Mouse (Mus musculus) frontal cortex, postnatal 36 days (tissue): ENCODE results near the gene Slc10a4.
"Not testable (repeated sequence)": the region's sequence is repeated elsewhere in the genome, so short reads cannot be mapped to it uniquely, and the experiment has no call there.

Experiments
- DNase-seq, 2 experiments: peaks; one replicate each; pipeline ENCODE4 v3.0.0; 2022; ENCODE audit warnings: low spot score in 2 of 2

Slc10a4 gene

DNA sequence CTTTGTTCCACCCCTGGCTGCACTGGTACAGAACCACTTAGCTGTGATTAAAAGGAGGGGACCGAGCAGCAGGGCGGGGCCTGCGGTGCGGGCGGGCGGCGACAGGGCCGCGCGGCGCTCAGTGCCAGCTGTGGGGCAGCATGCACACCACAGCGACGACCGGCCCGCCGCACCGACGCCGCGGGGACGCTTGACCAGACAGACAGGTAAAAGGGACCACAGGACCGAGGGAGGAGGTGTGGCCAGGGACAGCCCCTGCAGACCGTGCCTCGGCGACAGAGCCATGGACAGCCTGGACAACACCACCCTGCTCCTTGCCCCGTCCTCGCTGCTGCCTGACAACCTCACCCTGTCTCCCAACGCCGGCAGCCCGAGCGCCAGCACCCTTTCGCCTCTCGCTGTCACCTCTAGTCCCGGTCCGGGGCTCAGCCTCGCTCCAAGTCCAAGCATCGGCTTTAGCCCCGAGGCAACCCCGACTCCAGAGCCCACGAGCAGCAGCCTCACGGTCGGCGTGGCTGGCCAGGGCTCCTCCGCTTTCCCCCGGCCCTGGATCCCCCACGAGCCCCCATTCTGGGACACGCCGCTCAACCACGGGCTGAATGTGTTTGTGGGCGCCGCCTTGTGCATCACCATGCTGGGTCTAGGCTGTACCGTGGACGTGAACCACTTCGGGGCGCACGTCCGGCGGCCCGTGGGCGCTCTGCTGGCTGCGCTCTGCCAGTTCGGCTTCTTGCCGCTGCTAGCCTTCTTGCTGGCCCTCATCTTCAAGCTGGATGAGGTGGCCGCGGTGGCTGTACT is at the start of gene Slc10a4:
Gene Slc10a4 (plus strand): TSS at position 100 of the 798 bp plus-strand sequence.
- no peak for DNase-seq

DNA sequence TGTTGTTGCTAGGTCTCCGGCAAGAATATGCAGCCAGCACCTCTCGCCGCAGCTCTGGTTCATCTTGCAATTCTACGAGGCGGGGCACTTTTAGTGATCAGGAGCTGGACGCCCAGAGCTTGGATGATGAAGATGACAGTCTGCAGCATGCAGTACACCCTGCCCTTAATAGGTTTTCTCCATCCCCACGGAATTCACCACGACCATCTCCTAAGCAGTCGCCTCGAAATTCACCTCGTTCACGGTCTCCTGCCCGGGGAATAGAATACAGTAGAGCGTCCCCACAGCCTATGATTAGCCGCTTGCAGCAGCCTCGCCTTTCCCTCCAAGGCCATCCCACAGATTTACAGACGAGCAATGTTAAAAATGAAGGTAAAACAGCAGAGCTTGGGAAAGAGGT is 49.4 kb upstream of the Slc10a4 start:
- no peak for DNase-seq

DNA sequence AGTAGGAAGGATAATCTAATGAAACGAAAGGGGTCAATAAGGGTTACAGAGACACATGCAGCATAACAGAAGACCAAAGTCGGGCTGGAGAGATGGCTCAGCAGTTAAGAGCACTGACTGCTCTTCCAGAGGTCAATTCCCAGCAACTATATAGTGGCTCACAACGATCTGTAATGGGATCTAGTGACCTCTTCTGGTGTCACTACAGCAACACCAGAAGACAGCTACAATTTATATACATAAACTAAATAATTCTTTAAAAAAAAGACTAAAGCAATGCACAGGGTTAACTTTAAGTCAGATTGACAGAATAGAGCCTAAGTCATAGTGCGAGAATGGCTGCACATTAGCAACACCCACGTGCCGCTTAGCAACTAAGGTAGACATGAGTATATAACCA is 46.6 kb upstream of the Slc10a4 start:
- no peak for DNase-seq

DNA sequence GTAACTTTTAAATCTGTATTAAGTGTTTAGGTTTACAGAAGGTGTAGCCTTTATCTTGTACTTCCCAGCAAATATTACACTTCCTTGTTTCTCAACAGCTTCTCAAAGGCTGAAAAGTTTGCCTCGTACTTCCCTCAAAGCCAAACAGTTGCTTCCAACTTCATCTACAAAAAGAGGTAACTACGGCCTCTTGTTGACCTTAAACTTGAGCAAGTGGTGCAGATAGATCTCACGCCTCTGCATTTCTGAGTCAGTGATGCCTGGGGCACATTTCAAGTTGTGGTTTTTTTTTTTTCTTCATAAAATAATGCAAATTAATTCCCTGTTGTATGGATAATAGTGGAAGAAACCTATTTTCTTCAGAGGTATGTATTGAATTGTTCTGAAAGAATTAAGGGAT is 41.0 kb upstream of the Slc10a4 start:
- no peak for DNase-seq

DNA sequence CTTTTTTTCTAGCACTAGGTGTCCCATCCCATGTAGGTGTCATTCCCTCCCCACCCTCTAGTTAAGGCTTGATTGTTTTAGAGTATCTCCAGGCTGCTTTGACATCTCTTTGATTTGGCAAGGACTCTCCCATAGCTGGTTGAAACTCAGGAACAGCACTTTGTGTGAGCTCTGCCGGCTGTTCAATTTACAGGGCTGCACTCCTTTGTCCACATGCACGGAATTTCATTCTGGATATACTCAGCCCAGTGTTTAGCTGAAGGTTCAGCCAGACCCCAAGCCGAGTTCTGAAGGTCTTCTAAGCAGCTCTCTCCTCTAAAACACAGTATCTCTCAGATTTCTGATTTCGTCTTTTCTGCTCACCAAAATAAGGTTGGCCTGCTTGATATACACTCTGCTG is 34.2 kb upstream of the Slc10a4 start:
- DNase-seq, result no peak

DNA sequence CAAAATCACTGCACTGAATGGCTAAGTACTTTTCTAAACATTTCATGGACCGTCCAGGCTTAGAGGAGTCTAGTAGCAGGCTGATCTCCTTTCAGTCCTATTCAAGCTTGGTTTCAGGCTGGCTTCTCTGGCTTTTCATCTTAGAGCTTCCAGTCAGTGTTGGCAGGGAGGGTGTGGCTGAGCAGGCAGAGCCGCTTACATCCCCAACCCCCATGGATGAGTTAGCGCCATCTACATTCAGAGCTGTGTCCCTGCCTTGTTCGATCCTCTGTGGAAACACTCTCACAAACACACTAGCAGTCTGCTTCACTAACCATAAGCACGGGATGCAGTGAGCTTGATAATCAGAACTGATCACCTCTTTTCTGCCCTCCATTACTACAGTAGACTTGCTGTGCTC is 33.7 kb upstream of the Slc10a4 start:
- no peak for DNase-seq

DNA sequence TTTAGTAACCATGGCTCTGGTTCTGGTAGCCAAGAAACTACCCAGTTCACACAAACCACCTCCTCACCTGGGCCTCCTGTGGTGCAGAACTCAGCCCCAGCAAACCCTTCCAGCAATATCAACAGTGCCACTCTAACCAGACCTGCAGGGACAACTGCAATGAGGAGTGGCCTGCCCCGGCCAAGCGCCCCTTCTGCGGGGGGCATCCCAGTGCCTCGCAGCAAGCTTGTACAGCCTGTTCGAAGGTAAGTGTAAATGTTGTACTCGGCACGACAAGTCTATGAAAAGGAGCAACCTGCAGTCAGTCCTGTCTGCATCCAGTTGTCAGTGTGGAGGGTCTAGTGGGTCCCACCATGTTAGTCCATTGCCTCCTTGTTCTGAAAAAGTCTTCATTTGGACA is 32.1 kb upstream of the Slc10a4 start, which contains the start of gene Gm10135:
Gene Gm10135 (minus strand): TSS at position 101 of the 400 bp plus-strand sequence.
- no peak for DNase-seq

DNA sequence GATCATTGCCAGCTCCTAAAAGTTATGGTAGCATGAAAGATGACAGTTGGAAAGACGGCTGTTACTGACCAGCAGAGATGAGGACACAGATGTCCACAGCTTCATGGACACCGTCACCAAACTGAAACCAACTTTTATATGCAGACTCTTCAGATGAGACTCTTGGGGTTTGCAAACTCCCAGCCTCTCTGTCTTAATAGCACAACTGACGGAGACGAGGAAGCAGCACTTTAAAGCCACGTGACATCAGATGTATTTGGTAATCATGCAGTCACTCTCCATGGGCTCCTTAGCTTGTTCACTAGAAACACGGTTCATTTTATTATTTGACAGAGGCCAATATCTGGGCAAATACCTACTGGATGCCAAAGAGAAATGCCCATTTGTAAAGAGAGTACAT is 30.7 kb upstream of the Slc10a4 start:
- no peak for DNase-seq

DNA sequence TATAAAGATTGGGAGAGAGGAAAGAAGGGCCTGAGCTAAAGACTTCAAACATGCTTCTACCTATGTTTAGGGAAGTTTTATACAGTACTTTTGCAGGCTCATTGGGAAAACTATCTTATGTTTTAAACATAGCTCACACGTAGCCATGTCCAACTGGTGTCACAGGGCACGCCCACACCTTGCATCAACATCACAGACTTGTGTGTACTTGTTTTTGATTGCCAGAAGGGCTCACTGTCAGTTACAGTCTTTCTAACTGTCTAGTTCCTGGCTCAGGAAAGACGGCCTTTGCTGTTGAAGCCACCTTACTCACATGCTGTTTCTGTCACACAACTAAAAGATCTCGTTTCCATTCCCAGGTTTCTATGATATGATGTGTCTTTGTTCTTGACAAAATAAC is 30.1 kb upstream of the Slc10a4 start:
- no peak for DNase-seq

DNA sequence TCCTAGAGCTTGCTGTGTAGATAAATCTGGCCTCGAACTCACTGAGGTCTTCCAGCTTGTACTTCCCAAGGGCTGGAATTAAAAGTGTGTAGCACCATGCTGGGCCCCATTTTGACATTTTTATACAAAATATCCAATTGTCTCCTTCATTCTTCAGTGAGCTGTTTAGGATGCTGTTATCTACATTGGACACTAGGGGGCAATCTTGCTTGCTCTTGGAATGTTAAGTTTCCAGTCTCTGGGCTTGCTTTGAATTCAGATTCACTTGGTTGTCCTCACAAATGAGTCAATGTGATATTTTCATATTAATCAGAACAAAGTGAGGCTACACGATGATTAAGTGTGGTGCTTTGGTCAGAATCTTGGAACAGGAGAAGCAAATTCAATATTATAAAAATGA is 22.6 kb upstream of the Slc10a4 start:
- DNase-seq, result peak in 1 of 2 experiments; percentile 45

DNA sequence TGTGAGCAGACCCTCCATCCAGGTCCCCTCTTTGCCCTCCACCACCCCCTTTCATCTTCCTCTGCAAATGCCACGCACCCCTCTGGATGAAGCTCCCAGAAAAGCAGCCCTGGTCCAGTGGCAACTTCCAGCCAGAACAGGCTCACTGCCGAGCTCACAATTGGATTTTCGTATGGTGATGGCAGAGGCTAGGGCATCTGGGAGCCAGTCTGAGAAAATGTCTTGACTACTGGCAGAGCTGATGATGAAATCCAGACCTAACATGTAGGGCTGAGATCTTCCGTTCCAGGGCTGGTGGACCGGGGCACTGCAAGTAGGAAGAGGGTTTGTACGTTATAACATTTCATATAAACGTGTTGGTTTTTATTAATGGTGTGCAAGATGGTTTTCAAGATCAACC is 18.9 kb upstream of the Slc10a4 start:
- no peak for DNase-seq

DNA sequence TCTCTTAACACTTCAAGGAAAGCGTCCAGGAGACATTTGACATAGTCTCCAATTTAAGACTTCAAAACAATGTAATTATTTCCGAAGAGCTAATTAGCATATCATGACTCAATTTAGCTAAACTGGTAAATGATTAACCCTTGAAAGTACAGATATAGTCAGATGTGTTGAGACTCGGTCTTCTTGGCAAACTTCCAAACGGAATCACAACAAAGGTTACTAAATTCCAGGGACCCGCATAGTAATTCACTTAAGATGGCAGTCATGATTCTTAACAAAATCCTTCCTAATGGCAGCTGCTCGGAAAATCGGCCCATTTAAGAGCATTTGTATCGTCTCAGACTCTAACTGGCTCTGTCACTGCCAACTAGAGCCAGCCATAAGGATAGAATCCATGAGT is 16.9 kb upstream of the Slc10a4 start:
- no peak for DNase-seq

DNA sequence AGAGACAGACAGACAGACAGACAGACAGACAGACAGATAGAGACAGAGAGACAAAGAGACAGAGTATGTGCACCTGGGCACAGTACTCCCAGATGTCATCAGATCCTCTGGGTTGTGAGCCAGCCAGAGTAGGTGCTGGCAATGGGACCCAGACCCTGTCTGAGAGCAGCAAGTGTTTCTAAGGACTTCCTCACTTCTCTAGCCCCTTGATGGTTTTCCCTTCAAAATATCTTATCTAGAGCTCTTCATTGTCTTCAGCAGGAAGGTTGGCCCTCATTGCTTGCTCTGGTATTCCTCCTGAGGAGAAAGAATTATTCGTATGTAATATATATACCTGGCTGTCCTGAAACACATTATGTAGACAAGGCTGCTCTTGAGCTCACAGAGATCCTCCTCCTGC is 14.2 kb upstream of the Slc10a4 start:
- DNase-seq, result no peak

DNA sequence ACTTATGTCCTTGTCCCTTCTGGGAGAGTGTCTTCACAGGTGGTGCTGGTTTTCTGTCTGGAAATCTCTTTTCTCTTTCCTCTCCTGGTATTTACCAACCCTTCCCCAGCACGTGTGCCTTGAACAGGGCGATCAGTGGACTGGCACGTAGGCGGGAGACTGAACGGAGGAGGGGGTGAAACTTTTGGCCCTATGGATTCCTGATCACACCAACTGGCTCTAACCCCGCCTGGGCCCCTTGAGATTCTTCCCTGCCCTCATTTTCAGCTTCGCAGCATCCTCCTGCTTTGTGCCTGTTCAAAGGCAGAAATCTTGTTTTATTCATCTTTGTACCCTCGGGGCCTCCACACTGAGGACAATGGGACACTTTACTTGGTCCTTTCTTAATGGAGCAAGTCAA is 12.3 kb upstream of the Slc10a4 start:
- DNase-seq, result no peak

DNA sequence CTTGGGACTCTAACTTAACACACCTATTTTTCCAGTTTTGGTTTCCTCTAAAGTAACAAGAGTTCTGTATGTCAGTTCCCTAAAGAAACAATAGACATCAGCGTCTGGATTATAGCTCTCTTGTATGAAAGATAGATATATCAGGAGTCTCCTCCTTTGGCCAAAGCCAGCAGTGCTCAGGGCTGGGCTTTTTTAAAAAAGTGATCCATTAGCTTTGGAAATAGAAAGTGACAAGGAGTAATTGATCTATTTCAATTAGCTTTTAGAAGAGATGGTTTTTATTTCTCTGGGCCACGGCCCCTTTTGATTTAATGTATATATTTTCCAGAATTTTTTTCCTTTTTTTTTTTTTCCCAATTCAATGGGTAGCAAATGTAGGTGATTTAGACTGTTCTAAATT is 11.8 kb upstream of the Slc10a4 start:
- no peak for DNase-seq

DNA sequence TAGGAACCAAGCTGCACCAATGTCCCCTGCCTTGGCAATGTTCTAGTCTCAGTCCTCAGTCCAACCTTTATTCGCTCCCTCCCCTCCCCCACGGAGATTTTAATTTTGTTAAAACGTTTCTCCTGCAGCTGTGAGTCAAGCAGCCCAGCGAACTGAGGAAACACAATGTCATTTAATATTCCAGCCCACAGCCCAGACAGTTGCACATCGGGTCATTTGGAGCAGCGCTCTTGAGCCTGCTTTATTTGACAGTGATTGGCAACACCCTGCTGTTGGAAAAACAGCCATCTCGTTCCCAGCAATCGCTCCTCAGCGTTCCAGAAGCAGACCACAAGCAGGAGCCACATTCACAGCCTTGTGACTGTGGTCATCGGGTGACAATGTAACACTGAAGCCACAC is 11.3 kb upstream of the Slc10a4 start:
- DNase-seq, result no peak

DNA sequence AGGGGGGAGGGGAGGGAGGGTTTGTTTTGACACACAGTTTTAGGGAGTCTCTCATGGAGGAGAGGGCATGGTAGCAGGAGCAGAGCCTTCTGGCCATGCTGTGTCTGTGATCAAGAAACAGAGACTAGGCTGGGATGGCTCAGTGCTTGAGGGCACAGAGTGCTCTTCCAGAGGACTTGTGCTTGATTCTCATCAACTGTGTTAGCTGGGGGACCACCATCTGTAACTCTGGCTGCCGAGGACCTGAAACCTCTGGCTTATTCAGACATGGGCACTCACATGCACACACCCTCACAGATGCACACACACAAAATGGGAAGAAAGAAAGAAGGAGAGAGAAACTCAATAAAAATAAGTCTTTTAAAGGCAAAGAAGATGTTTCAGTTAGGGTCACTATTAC is 8.1 kb upstream of the Slc10a4 start:
- DNase-seq, result not testable (repeated sequence)

DNA sequence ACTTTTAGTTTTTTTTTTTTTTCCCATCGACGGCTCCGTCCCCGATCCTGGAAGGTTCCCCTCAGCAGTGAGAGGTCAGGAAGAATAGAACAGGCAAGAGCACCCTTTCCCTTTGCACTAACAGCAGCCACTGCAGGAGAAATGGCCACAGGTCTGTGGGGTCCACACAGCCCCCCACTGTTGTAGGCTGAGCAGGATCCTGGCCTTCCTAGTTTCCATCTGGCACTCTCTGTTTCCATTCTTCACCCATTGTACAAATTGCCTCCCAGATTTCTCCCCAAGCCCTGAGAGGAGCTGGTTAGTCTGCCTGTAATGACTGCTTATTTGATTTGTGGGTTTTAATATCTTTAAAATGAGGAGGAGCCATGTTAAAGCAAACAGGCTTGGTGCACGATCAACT is 2.6 kb upstream of the Slc10a4 start:
- DNase-seq, result no peak

DNA sequence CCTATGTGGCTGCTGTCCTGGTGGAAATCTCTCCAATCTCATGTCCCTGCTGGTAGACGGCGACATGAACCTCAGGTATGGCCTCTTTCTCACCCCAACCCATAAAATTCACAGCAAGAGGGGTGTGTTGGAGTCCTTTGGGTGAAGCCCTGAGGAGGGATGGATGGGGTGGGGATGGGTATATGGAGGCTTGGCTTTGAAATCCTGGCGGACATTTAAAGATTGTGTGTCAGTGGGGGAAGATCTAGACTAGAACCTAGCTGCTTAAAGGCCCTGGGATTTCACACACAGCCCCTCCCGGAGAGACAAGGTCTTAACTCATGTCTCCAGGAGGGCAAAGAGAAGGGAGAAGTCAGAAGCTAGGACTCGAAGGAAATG is 888 bp downstream of the Slc10a4 start:
- no peak for DNase-seq

DNA sequence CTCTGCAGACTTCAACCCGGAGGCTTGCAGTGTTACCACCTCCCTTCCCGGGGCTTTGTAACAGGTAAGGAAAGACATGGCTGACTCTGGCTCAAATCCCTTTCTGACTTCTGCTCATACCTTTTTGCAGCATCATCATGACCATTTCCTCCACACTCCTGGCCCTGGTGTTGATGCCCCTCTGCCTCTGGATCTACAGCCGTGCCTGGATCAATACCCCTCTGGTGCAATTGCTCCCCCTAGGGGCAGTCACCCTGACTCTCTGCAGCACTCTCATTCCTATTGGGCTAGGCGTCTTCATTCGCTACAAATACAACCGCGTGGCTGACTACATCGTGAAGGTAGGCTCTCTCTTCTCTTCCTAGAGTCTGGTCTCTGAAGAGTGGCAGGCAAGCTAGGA is 1.5 kb downstream of the Slc10a4 start:
- not testable (repeated sequence) for DNase-seq

DNA sequence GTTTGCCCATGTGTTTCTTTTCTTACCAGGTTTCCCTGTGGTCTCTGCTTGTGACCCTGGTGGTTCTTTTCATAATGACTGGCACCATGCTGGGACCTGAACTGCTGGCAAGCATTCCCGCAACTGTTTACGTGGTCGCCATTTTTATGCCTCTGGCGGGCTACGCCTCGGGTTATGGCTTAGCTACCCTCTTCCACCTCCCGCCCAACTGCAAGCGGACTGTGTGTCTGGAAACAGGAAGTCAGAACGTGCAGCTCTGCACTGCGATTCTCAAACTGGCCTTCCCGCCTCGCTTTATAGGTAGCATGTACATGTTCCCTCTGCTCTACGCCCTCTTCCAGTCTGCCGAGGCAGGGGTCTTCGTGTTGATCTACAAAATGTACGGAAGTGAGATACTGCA is 5.1 kb downstream of the Slc10a4 start:
- DNase-seq, result not testable (repeated sequence)

DNA sequence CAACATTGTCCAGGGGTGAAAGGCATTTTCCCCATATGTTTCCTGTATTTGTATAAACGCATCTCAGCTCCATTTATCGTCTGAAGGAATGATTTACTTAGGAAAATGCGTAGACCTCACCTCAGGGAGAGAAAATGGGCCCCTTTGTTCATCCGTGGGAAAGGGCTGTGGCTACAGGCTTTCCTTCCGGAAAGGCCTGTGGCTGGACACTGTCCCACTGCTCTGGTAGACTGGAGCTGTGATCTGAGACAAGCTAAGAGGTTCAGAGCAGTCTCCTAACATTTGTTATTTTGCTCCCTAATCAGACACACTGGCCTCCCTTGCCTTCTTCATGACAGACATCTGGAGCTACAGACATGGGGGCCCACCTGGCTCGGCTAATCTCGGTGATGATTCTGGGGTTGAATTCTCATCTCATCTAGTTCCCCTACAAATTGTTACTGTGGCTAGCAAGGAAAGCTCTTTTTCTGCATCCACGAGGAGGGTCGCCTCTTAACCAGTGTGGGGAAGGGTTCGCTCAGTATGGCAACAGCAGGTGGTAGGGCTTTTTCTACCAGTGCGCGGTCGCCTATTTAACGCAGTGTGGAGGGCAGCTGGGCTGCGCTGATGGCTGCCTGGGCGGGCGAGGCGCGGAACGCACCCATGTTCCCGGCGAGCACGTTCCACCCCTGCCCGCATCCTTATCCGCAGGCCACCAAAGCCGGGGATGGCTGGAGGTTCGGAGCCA is 6.4 kb downstream of the Slc10a4 start:
- not testable (repeated sequence) for DNase-seq

DNA sequence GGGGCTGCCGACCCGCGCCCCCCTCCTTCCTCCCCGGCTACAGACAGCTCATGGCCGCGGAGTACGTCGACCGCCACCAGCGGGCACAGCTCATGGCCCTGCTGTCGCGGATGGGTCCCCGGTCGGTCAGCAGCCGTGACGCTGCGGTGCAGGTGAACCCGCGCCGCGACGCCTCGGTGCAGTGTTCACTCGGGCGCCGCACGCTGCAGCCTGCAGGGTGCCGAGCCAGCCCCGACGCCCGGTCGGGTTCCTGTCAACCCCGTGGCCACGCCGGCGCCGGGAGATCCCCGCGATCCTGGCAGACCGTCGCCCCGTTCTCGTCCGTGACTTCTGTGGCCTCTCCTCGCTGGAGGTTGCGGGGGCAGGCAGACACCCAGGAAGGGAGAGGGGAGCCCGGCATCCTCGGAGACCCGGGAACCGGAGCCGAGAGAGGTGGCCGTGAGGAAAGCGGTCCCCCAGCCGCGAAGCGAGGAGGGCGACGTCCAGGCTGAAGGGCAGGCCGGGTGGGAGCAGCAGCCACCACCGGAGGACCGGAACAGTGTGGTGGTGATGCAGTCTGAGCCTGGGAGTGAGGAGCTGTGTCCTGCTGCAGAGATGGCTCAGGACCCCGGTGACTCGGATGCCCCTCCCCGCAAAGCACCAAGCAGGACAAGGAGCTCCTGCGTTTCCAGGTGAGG is 7.1 kb downstream of the Slc10a4 start:
- DNase-seq, result not testable (repeated sequence)
